Mouse (Mus musculus): ENCODE results near the gene Focad.
"Not testable (repeated sequence)": the region's sequence is repeated elsewhere in the genome, so short reads cannot be mapped to it uniquely, and the experiment has no call there.

Focad gene

GRCm38 (mm10) chr4:88308342-88309116, 214.1 kb downstream of the Focad start:
- no peak for DNase-seq

GRCm38 (mm10) chr4:88309676-88310075, 215.2 kb downstream of the Focad start:
- peak; percentile 50 to 51 for DNase-seq

GRCm38 (mm10) chr4:88314898-88315297, 220.5 kb downstream of the Focad start:
- DNase-seq: no peak

GRCm38 (mm10) chr4:88320067-88320466, 225.6 kb downstream of the Focad start:
- no peak for DNase-seq

GRCm38 (mm10) chr4:88325392-88325791, 231.0 kb downstream of the Focad start:
- no peak for DNase-seq

GRCm38 (mm10) chr4:88334533-88334932, 240.1 kb downstream of the Focad start:
- no peak for DNase-seq

- DNase-seq: no peak
Measured at GRCm38 (mm10) chr4:88336753-88337152, 242.3 kb downstream of the Focad start.

- no peak for DNase-seq
Measured at GRCm38 (mm10) chr4:88337365-88337764, 242.9 kb downstream of the Focad start.

GRCm38 (mm10) chr4:88338130-88338529, 243.7 kb downstream of the Focad start:
- DNase-seq: peak; percentile 11 to 20

GRCm38 (mm10) chr4:88344468-88344867, 250.0 kb downstream of the Focad start:
- DNase-seq: no peak

GRCm38 (mm10) chr4:88345065-88345464, 250.6 kb downstream of the Focad start:
- no peak for DNase-seq

GRCm38 (mm10) chr4:88345938-88346337, 251.5 kb downstream of the Focad start:
- no peak for DNase-seq

- peak; percentile 59 to 70 for DNase-seq
Measured at GRCm38 (mm10) chr4:88350910-88351309, 256.5 kb downstream of the Focad start.

GRCm38 (mm10) chr4:88356652-88357051, 262.2 kb downstream of the Focad start:
- DNase-seq: peak; percentile 47

GRCm38 (mm10) chr4:88357431-88357830, 263.0 kb downstream of the Focad start:
- no peak for DNase-seq

GRCm38 (mm10) chr4:88369951-88370350, 275.5 kb downstream of the Focad start:
- DNase-seq: no peak

- DNase-seq: no peak
Measured at GRCm38 (mm10) chr4:88370819-88371218, 276.4 kb downstream of the Focad start.

GRCm38 (mm10) chr4:88372293-88373224, 278.1 kb downstream of the Focad start:
- DNase-seq: no peak

- DNase-seq: no peak
Measured at GRCm38 (mm10) chr4:88390036-88390435, 295.6 kb downstream of the Focad start.

GRCm38 (mm10) chr4:88390596-88390995, 296.2 kb downstream of the Focad start:
- not testable (repeated sequence) for DNase-seq

GRCm38 (mm10) chr4:88395717-88396116, 301.3 kb downstream of the Focad start:
- no peak for DNase-seq

- no peak for DNase-seq
Measured at GRCm38 (mm10) chr4:88396995-88397521, 302.6 kb downstream of the Focad start.

- DNase-seq: peak; percentile 9 to 36
Measured at GRCm38 (mm10) chr4:88400302-88400991, 306.0 kb downstream of the Focad start.

All from kidney, postnatal 4 days (tissue).